Mouse (Mus musculus): ENCODE data around the gene Itpr2. TPM values are rescaled to one million over a fixed set of nuclear protein-coding genes. Genes with fewer than 3 reads are reported as not detected.

Gene Itpr2
- polyA plus RNA-seq, 1 experiment from 2014 or later, result 4.1 TPM

GRCm38 (mm10) chr6:146434217-146434616 lies 67.8 kb downstream of the Itpr2 start:
- Histone ChIP-seq H3K36me3 (no peaks in the 10 kb centered on the region), H3K9ac (no peak overlapping the region), H3K4me2 (no peak overlapping the region), H3K27me3 (replicated peaks) (peaks cover 13% of the 10 kb centered on the region), H3K4me1 (no peaks in the 10 kb centered on the region), H3K4me3 (no peak overlapping the region), H3K27ac (no peak overlapping the region), H3K9me3 (replicated peaks) (no peaks in the 10 kb centered on the region)
- 42% methylated on average over 2 of the region's 2 CpGs for WGBS (ENCODE audit: insufficient replicate concordance)
- ATAC-seq, result no peak

DNA sequence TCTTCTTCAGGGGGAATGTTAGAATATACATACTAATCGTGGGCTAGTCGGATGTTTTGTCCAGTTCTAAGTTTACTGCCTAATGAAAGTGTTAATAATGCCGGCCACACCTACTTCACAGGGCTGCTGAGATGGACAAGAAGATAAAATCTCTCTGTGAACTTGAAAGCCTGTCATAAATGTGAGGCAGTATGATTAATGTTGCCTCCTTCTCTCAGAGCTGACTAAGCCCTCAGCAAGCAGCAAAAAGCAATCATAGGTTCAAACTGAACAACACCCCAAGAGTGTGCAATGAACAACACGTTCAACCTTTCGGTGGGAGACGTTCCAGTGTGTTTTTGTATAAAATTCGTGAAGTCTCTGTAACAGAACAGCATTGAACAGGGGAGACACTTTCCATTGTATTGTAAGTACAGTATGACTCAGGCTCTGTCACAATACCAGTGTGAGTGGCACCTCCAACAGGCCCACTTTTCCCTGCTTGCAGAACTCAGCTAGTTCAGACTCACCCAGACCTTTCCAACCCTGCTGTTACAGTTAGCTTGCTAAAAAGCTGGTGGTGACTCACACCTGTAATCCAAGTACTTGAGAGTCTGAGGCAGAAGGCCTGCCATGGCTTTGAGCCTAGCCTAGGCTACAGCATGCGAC lies 69.7 kb downstream of the Itpr2 start:
- WGBS (ENCODE audit: insufficient replicate concordance), result 63% methylated on average over 8 of the region's 8 CpGs

DNA sequence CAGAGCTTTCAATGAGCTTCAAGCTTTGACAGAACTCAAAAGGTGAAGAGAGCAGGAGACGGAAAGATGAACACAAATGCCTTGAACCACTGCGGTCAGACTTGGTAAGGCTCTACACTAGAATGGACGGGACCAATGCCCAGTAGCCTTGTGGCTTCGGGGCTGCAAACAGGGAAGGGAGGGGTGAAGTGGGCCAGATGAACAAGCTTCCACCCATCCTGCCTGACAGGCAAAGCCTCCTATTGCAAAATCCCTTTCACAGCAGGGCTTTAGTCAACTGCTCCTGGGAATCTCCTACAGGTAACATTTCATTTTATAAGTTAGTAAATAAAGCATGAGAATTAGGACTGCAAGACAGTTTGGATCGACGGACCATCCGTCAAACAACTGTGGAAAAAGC lies 70.2 kb downstream of the Itpr2 start:
- H3K4me1 ChIP-seq, result no peaks in the 10 kb centered on the region

More for the DNA sequence above, 69.7 kb downstream of the Itpr2 start:
- Histone ChIP-seq H3K27ac (no peak overlapping the region), H3K36me3 (no peaks in the 10 kb centered on the region), H3K4me2 (no peak overlapping the region), H3K4me1 (no peaks in the 10 kb centered on the region), H3K27me3 (replicated peaks) (0 out of 2 replicates have a peak, but pooled peaks cover 3% of the 10 kb centered on the region), H3K4me3 (no peak overlapping the region), H3K9ac (no peak overlapping the region), H3K9me3 (replicated peaks) (no peaks in the 10 kb centered on the region)
- no peak for ATAC-seq

DNA sequence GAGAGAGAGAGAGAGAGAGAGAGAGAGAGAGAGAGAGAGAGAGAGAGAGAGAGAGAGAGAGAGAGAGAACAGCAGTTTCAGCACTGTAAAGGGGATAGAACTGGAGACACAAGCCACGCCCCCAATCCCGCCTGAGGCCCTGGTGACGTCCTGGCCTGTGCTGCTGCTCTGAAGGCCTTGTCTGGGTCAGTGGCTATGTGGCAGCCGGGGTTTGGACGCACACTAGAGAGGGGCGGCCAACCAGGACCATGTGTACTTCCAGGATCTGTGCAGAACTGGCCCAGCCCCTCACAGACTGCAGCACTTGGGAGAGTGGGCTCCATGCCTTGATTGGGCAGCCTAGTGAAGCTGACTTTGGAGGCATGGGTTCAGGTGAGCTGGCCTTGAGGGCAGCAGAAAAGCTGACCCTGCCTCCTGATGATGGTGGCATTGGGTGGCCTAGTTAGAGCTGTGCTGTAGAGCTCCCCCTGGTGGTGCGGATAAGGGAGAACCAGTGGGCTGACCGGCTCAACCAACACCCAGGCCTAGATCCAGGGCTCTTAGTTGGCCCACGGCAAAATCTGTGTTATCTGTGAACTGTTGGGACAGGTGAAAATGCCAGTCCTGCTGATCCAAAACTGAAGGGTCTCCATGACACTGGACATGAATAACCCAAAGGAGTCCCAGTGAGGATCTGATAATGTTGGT lies 72.2 kb downstream of the Itpr2 start:
- Histone ChIP-seq H3K27ac (no peak overlapping the region), H3K4me2 (no peak overlapping the region), H3K27me3 (replicated peaks) (no peaks in the 10 kb centered on the region), H3K4me3 (no peak overlapping the region), H3K9me3 (replicated peaks) (no peaks in the 10 kb centered on the region), H3K9ac (no peak overlapping the region), H3K36me3 (no peaks in the 10 kb centered on the region), H3K4me1 (no peaks in the 10 kb centered on the region)
- peak; percentile 55 for ATAC-seq
- WGBS (ENCODE audit: insufficient replicate concordance), result 38% methylated on average over 9 of the region's 9 CpGs

More for the DNA sequence above, 70.2 kb downstream of the Itpr2 start:
- Histone ChIP-seq H3K9ac (no peak overlapping the region), H3K36me3 (no peaks in the 10 kb centered on the region), H3K27me3 (replicated peaks) (0 out of 2 replicates have a peak, but pooled peaks cover under 1% of the 10 kb centered on the region), H3K4me2 (no peak overlapping the region), H3K9me3 (replicated peaks) (no peaks in the 10 kb centered on the region), H3K4me3 (no peak overlapping the region), H3K27ac (no peak overlapping the region)
- WGBS (ENCODE audit: insufficient replicate concordance), result 71% methylated on average over 7 of the region's 7 CpGs
- ATAC-seq, result no peak

DNA sequence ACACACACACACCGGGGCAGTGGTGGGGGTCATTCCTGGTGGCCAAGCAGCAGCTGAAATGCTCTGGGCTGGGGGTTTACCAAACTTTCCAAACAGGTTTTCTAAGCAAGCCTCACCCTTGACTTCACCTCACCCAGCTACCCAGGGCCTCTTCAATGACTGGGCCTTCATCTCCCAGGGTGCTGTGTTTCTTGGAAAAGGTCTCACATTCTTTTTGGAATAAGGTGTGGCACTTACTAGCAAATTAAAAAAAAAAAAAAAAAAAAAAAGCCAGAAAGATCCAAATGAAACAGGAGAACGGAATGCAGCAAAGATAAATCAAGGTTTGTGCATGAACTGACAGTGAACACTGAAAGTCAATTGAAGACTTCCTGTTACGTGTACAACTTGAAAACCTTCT lies 77.2 kb downstream of the Itpr2 start:
- no peaks in the 10 kb centered on the region for H3K4me1 ChIP-seq
- H3K9me3 ChIP-seq (replicated peaks), result no peaks in the 10 kb centered on the region
- H3K36me3 ChIP-seq, result no peaks in the 10 kb centered on the region
- 61% methylated on average over 3 of the region's 3 CpGs for WGBS (ENCODE audit: insufficient replicate concordance)
- no peak overlapping the region for H3K27ac ChIP-seq
- no peak overlapping the region for H3K4me2 ChIP-seq
- ATAC-seq, result no peak
- H3K4me3 ChIP-seq, result no peak overlapping the region
- no peaks in the 10 kb centered on the region for H3K27me3 ChIP-seq (replicated peaks)
- H3K9ac ChIP-seq, result no peak overlapping the region

DNA sequence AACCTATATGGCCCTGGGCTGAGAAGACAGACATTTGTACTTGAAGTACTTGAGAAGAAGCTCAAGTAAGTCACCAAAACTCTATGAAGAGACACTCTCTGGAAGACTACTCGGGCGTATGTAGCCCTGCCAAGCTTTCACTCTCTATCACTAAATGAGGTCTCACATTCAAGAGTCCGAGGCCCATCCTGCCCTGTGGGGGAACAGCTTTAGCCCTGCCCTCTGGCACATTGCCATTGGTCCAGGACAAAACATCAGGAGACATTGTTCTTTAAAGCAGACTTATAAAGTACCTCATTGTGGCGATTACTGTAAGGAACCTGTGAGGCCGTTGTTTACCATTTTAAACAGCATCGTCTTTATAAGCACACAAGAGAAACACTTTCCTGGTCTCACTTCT lies 77.7 kb downstream of the Itpr2 start:
- H3K9me3 ChIP-seq (replicated peaks), result no peaks in the 10 kb centered on the region
- no peak overlapping the region for H3K27ac ChIP-seq
- no peaks in the 10 kb centered on the region for H3K27me3 ChIP-seq (replicated peaks)
- no peak overlapping the region for H3K4me2 ChIP-seq
- no peaks in the 10 kb centered on the region for H3K4me1 ChIP-seq
- H3K36me3 ChIP-seq, result no peaks in the 10 kb centered on the region
- H3K4me3 ChIP-seq, result no peak overlapping the region
- H3K9ac ChIP-seq, result no peak overlapping the region
- ATAC-seq, result no peak
- WGBS (ENCODE audit: insufficient replicate concordance), result 70% methylated on average over 6 of the region's 6 CpGs

DNA sequence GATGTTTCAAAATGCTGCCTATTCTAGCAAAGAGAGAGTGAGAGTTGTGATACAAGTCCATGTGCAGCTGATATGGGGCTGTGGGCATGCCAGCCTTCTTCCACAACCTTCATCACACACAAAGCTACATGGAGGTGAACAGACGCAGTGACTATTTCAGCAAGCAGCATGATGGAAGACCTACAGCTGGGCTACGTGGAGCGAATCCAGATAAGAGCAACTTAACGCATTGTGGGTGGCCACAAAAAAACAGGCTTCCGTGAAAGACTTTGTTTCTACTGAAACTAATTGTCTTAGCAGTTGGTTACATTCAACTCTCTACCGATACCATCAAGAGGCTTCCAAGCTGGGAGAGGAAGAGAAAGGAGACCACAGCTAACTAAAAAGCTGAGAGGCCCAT lies 81.3 kb downstream of the Itpr2 start:
- WGBS (ENCODE audit: insufficient replicate concordance), result 40% methylated on average over 6 of the region's 6 CpGs
- no peaks in the 10 kb centered on the region for H3K9me3 ChIP-seq (replicated peaks)
- H3K4me3 ChIP-seq, result no peak overlapping the region

GRCm38 (mm10) chr6:146416461-146416860 lies 85.6 kb downstream of the Itpr2 start:
- Histone ChIP-seq H3K9me3 (replicated peaks) (no peaks in the 10 kb centered on the region), H3K36me3 (no peaks in the 10 kb centered on the region), H3K4me2 (no peak overlapping the region), H3K4me3 (no peak overlapping the region), H3K9ac (no peak overlapping the region), H3K27ac (no peak overlapping the region), H3K4me1 (no peaks in the 10 kb centered on the region), H3K27me3 (replicated peaks) (no peaks in the 10 kb centered on the region; the same call in 1 of the 2 replicates)
- 71% methylated on average over 2 of the region's 2 CpGs for WGBS (ENCODE audit: insufficient replicate concordance)
- no peak for ATAC-seq

More for the DNA sequence above, 81.3 kb downstream of the Itpr2 start:
- Histone ChIP-seq H3K9ac (no peak overlapping the region), H3K4me1 (no peaks in the 10 kb centered on the region), H3K27ac (no peak overlapping the region), H3K36me3 (no peaks in the 10 kb centered on the region), H3K27me3 (replicated peaks) (no peaks in the 10 kb centered on the region; the same call in 1 of the 2 replicates), H3K4me2 (no peak overlapping the region)
- ATAC-seq, result no peak

- WGBS (ENCODE audit: insufficient replicate concordance), result 70% methylated on average over 7 of the region's 7 CpGs
- Histone ChIP-seq H3K27me3 (replicated peaks) (no peaks in the 10 kb centered on the region; the same call in 1 of the 2 replicates), H3K4me1 (peaks cover 8% of the 10 kb centered on the region), H3K4me2 (no peak overlapping the region), H3K9me3 (replicated peaks) (no peaks in the 10 kb centered on the region), H3K36me3 (no peaks in the 10 kb centered on the region), H3K4me3 (no peak overlapping the region), H3K27ac (no peak overlapping the region), H3K9ac (no peak overlapping the region)
- no peak for ATAC-seq
Measured at GRCm38 (mm10) chr6:146414094-146414493, 87.9 kb downstream of the Itpr2 start.

DNA sequence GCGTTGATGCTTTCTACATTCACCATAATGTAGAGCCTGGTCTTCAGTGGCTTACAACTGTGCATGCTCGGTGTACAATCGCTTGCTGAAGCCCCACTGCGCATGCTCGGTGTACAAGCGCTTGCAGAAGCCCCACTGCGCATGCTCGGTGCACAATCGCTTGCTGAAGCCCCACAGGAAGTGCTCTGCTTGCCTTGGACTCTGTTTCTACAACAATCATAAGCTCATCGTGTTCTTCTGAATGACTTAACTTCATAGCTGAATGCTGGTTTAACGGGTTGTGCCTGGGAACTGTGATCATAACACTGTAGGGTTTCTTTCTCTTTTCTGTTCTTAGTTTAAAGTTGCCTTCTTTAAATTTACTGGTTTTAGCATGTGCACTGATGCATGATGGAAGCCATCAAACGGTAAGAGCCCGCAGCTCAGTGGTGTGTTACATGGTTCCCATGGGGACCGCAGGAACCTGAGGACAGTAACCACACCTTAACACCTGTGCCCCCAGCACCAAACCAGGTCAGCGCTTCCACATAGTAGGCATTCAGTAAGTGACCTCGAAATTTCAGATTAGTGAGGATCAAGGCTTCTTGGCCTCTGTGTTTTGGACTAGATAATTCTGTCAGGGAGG lies 90.5 kb downstream of the Itpr2 start:
- WGBS (ENCODE audit: insufficient replicate concordance), result 79% methylated on average over 16 of the region's 16 CpGs

DNA sequence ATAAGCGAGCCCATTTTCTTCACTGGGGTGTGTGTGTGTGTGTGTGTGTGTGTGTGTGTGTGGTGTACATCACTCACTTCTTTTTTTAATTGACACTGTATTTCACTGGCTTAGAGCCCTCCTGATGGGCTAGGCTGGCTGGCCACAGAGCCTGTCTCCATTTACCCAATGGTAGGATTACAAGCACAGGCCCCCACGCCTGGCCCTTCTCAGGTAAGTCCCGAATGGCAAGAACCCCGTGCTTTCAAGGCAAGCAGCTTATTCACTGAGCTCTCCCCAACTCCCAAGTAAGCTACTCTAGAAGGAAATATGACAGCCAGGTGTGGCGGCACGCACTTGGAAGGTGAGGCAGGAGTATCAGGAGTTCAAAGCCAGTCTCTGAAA lies 91.6 kb downstream of the Itpr2 start:
- peak overlapping the region; percentile 60 for H3K4me2 ChIP-seq
- ATAC-seq, result no peak

More for the DNA sequence above, 90.5 kb downstream of the Itpr2 start:
- H3K27me3 ChIP-seq (replicated peaks), result no peaks in the 10 kb centered on the region
- H3K4me2 ChIP-seq, result no peak overlapping the region
- H3K27ac ChIP-seq, result no peak overlapping the region
- H3K9ac ChIP-seq, result no peak overlapping the region
- H3K9me3 ChIP-seq (replicated peaks), result no peaks in the 10 kb centered on the region
- H3K4me1 ChIP-seq, result peaks cover 8% of the 10 kb centered on the region
- H3K36me3 ChIP-seq, result no peaks in the 10 kb centered on the region
- H3K4me3 ChIP-seq, result no peak overlapping the region
- ATAC-seq, result no peak

More for the DNA sequence above, 91.6 kb downstream of the Itpr2 start:
- H3K9ac ChIP-seq, result 0 out of 2 replicates have a peak overlapping the region, but pooled peaks have one; percentile 6
- no peaks in the 10 kb centered on the region for H3K36me3 ChIP-seq
- no peak overlapping the region for H3K27ac ChIP-seq
- H3K27me3 ChIP-seq (replicated peaks), result no peaks in the 10 kb centered on the region
- H3K4me1 ChIP-seq, result peaks cover 8% of the 10 kb centered on the region
- WGBS (ENCODE audit: insufficient replicate concordance), result 66% methylated on average over 6 of the region's 6 CpGs
- no peaks in the 10 kb centered on the region for H3K9me3 ChIP-seq (replicated peaks)
- no peak overlapping the region for H3K4me3 ChIP-seq

All from liver, embryonic 12.5 days (tissue).